Mouse (Mus musculus): ENCODE results near the gene C87436. TPM values are rescaled to one million over a fixed set of nuclear protein-coding genes. Genes with fewer than 3 reads are reported as not detected.

The C87436 gene
- polyA plus RNA-seq, 1 experiment from 2014 or later, result 15.1 TPM

GRCm38 (mm10) chr6:86472100-86472955 is 34.2 kb downstream of the C87436 start:
- peak overlapping the region; percentile 89 for H3K27ac ChIP-seq

GRCm38 (mm10) chr6:86473077-86473476 is 34.9 kb downstream of the C87436 start:
- peaks cover 50% of the 10 kb centered on the region for H3K4me1 ChIP-seq (replicated peaks)
- H3K36me3 ChIP-seq, result peaks cover 11% of the 10 kb centered on the region
- H3K4me2 ChIP-seq, result peak overlapping the region; percentile 62
- peak overlapping the region; percentile 42 for H3K9ac ChIP-seq
- no peaks in the 10 kb centered on the region for H3K9me3 ChIP-seq (replicated peaks)
- H3K27ac ChIP-seq, result peak overlapping the region; percentile 89
- no peak for ATAC-seq (replicated peaks; ENCODE audit: insufficient number of reproducible peaks, insufficient read depth, low FRiP score, low read depth)
- H3K27me3 ChIP-seq, result no peaks in the 10 kb centered on the region
- H3K4me3 ChIP-seq, result peak overlapping the region; percentile 49
- WGBS, result 66% methylated on average over 7 of the region's 7 CpGs

More at GRCm38 (mm10) chr6:86472100-86472955, 34.2 kb downstream of the C87436 start:
- Histone ChIP-seq H3K9me3 (replicated peaks) (no peaks in the 10 kb centered on the region), H3K4me1 (replicated peaks) (peaks cover 43% of the 10 kb centered on the region), H3K9ac (peak overlapping the region; percentile 65), H3K4me3 (peak overlapping the region; percentile 49), H3K36me3 (peaks cover 11% of the 10 kb centered on the region), H3K4me2 (peak overlapping the region; percentile 77), H3K27me3 (no peaks in the 10 kb centered on the region)
- ATAC-seq (replicated peaks; ENCODE audit: insufficient number of reproducible peaks, insufficient read depth, low FRiP score, low read depth), result peak; percentile 94
- under 1% methylated on average over 56 of the region's 56 CpGs for WGBS

- WGBS, result 95% methylated on average over 5 of the region's 5 CpGs
- H3K4me1 ChIP-seq (replicated peaks), result peaks cover 59% of the 10 kb centered on the region
- H3K9ac ChIP-seq, result no peak overlapping the region
- H3K27me3 ChIP-seq, result no peaks in the 10 kb centered on the region
- no peak for ATAC-seq (replicated peaks; ENCODE audit: insufficient number of reproducible peaks, insufficient read depth, low FRiP score, low read depth)
- peaks cover 10% of the 10 kb centered on the region for H3K36me3 ChIP-seq
- H3K4me3 ChIP-seq, result no peak overlapping the region
- peak overlapping the region; percentile 81; the same call in 1 of the 2 replicates for H3K27ac ChIP-seq
- H3K4me2 ChIP-seq, result no peak overlapping the region
- no peaks in the 10 kb centered on the region for H3K9me3 ChIP-seq (replicated peaks)
These were observed 35.9 kb downstream of the C87436 start for GRCm38 (mm10) chr6:86474072-86474471.

- H3K27ac ChIP-seq, result peak overlapping the region; percentile 81
- peaks cover 66% of the 10 kb centered on the region for H3K4me1 ChIP-seq (replicated peaks)
- no peak overlapping the region for H3K4me3 ChIP-seq
- peaks cover 3% of the 10 kb centered on the region for H3K36me3 ChIP-seq
- H3K4me2 ChIP-seq, result no peak overlapping the region
- no peaks in the 10 kb centered on the region for H3K27me3 ChIP-seq
- ATAC-seq (replicated peaks; ENCODE audit: insufficient number of reproducible peaks, insufficient read depth, low FRiP score, low read depth), result no peak
- H3K9ac ChIP-seq, result no peak overlapping the region
- no peaks in the 10 kb centered on the region for H3K9me3 ChIP-seq (replicated peaks)
These were observed 36.5 kb downstream of the C87436 start for GRCm38 (mm10) chr6:86474646-86475181.

- no peak overlapping the region for H3K4me3 ChIP-seq
- peaks cover 74% of the 10 kb centered on the region for H3K4me1 ChIP-seq (replicated peaks)
- 0 out of 2 replicates have a peak overlapping the region, but pooled peaks have one; percentile 3 for H3K9ac ChIP-seq
- no peaks in the 10 kb centered on the region for H3K36me3 ChIP-seq
- no peak overlapping the region for H3K4me2 ChIP-seq
- no peaks in the 10 kb centered on the region for H3K27me3 ChIP-seq
- H3K27ac ChIP-seq, result peak overlapping the region; percentile 81
- H3K9me3 ChIP-seq (replicated peaks), result no peaks in the 10 kb centered on the region
- 37% methylated on average over 9 of the region's 9 CpGs for WGBS
- ATAC-seq (replicated peaks; ENCODE audit: insufficient number of reproducible peaks, insufficient read depth, low FRiP score, low read depth), result no peak
These were observed 37.4 kb downstream of the C87436 start for GRCm38 (mm10) chr6:86475462-86476167.

GRCm38 (mm10) chr6:86476931-86477330 is 38.8 kb downstream of the C87436 start:
- Histone ChIP-seq H3K36me3 (no peaks in the 10 kb centered on the region), H3K9ac (no peak overlapping the region), H3K27me3 (no peaks in the 10 kb centered on the region), H3K4me2 (no peak overlapping the region), H3K27ac (no peak overlapping the region; the same call in 1 of the 2 replicates), H3K9me3 (replicated peaks) (no peaks in the 10 kb centered on the region), H3K4me1 (replicated peaks) (peaks cover 80% of the 10 kb centered on the region), H3K4me3 (no peak overlapping the region)
- 60% methylated on average over 5 of the region's 5 CpGs for WGBS
- ATAC-seq (replicated peaks; ENCODE audit: insufficient number of reproducible peaks, insufficient read depth, low FRiP score, low read depth), result no peak

GRCm38 (mm10) chr6:86479311-86479710 is 41.1 kb downstream of the C87436 start:
- Histone ChIP-seq H3K27me3 (no peaks in the 10 kb centered on the region), H3K4me2 (no peak overlapping the region), H3K4me1 (replicated peaks) (peaks cover 68% of the 10 kb centered on the region), H3K9ac (no peak overlapping the region), H3K4me3 (no peak overlapping the region), H3K9me3 (replicated peaks) (no peaks in the 10 kb centered on the region), H3K36me3 (no peaks in the 10 kb centered on the region), H3K27ac (peak overlapping the region; percentile 84)
- peak; percentile 44; the same call in 1 of the 2 replicates for ATAC-seq (replicated peaks; ENCODE audit: insufficient number of reproducible peaks, insufficient read depth, low FRiP score, low read depth)
- WGBS, result 61% methylated on average over 3 of the region's 3 CpGs

- Histone ChIP-seq H3K27ac (peak overlapping the region; percentile 84), H3K4me3 (no peak overlapping the region), H3K9ac (no peak overlapping the region), H3K27me3 (no peaks in the 10 kb centered on the region), H3K36me3 (no peaks in the 10 kb centered on the region), H3K9me3 (replicated peaks) (no peaks in the 10 kb centered on the region), H3K4me2 (peak overlapping the region; percentile 56), H3K4me1 (replicated peaks) (peaks cover 71% of the 10 kb centered on the region)
- no peak for ATAC-seq (replicated peaks; ENCODE audit: insufficient number of reproducible peaks, insufficient read depth, low FRiP score, low read depth)
These were observed 41.6 kb downstream of the C87436 start for GRCm38 (mm10) chr6:86479816-86480188.

GRCm38 (mm10) chr6:86480189-86480831 is 42.1 kb downstream of the C87436 start:
- peak overlapping the region; percentile 13; the same call in 1 of the 2 replicates for H3K4me3 ChIP-seq
- H3K27me3 ChIP-seq, result no peaks in the 10 kb centered on the region
- H3K4me2 ChIP-seq, result peak overlapping the region; percentile 56
- no peak for ATAC-seq (replicated peaks; ENCODE audit: insufficient number of reproducible peaks, insufficient read depth, low FRiP score, low read depth)
- H3K9me3 ChIP-seq (replicated peaks), result no peaks in the 10 kb centered on the region
- H3K4me1 ChIP-seq (replicated peaks), result peaks cover 66% of the 10 kb centered on the region
- H3K36me3 ChIP-seq, result no peaks in the 10 kb centered on the region
- 0 out of 2 replicates have a peak overlapping the region, but pooled peaks have one; percentile 32 for H3K9ac ChIP-seq
- 26% methylated on average over 9 of the region's 9 CpGs for WGBS
- H3K27ac ChIP-seq, result peak overlapping the region; percentile 84

- Histone ChIP-seq H3K4me1 (replicated peaks) (peaks cover 55% of the 10 kb centered on the region), H3K4me2 (no peak overlapping the region), H3K9ac (no peak overlapping the region), H3K9me3 (replicated peaks) (no peaks in the 10 kb centered on the region), H3K27ac (no peak overlapping the region), H3K4me3 (no peak overlapping the region), H3K36me3 (no peaks in the 10 kb centered on the region), H3K27me3 (no peaks in the 10 kb centered on the region)
- 80% methylated on average over 5 of the region's 5 CpGs for WGBS
- no peak for ATAC-seq (replicated peaks; ENCODE audit: insufficient number of reproducible peaks, insufficient read depth, low FRiP score, low read depth)
These were observed 43.7 kb downstream of the C87436 start for GRCm38 (mm10) chr6:86481871-86482270.

Data from heart, embryonic 15.5 days (tissue).